Mouse (Mus musculus): ENCODE data around the gene Phactr2. TPM values are rescaled to one million over a fixed set of nuclear protein-coding genes. Genes with fewer than 3 reads are reported as not detected.
"Not testable (repeated sequence)": the region's sequence is repeated elsewhere in the genome, so short reads cannot be mapped to it uniquely, and the experiment has no call there.

Gene Phactr2
- polyA plus RNA-seq, 1 experiment, result 3.5 TPM

GRCm38 (mm10) chr10:13199234-13199633 is 275.0 kb downstream of the Phactr2 start:
- no peak overlapping the region for H3K27ac ChIP-seq (ENCODE audit: insufficient read depth, low read length)
- H3K36me3 ChIP-seq (ENCODE audit: control insufficient read depth, insufficient read depth, low read length), result no peaks in the 10 kb centered on the region
- H3K4me1 ChIP-seq (ENCODE audit: control insufficient read depth, insufficient read depth, insufficient read length), result no peaks in the 10 kb centered on the region
- H3K27me3 ChIP-seq (ENCODE audit: control insufficient read depth, insufficient read depth, low read length), result no peaks in the 10 kb centered on the region
- WGBS, result 44% methylated on average over 1 of the region's 1 CpGs
- H3K4me3 ChIP-seq (ENCODE audit: extremely low read depth, insufficient read depth, insufficient read length), result no peak overlapping the region
- no peak for DNase-seq (ENCODE audit: low read depth in 1 of 2, low spot score in 2 of 2)
- TF ChIP-seq CTCF (IDR thresholded peaks at IDR 0.05; ENCODE audit: extremely low read depth, insufficient read depth, insufficient read length, insufficient replicate concordance) (no peak), POLR2A (IDR thresholded peaks at IDR 0.05; ENCODE audit: low read depth, low read length) (no peak)

- WGBS, result 84% methylated on average over 8 of the region's 8 CpGs
- Histone ChIP-seq H3K4me1 (ENCODE audit: control insufficient read depth, insufficient read depth, insufficient read length) (peaks cover 3% of the 10 kb centered on the region; the same call in 1 of the 2 replicates), H3K4me3 (ENCODE audit: extremely low read depth, insufficient read depth, insufficient read length) (no peak overlapping the region), H3K27ac (ENCODE audit: insufficient read depth, low read length) (no peak overlapping the region), H3K36me3 (ENCODE audit: control insufficient read depth, insufficient read depth, low read length) (no peaks in the 10 kb centered on the region), H3K27me3 (ENCODE audit: control insufficient read depth, insufficient read depth, low read length) (no peaks in the 10 kb centered on the region)
- no peak for TF ChIP-seq CTCF (IDR thresholded peaks at IDR 0.05; ENCODE audit: extremely low read depth, insufficient read depth, insufficient read length, insufficient replicate concordance)
- TF ChIP-seq POLR2A (IDR thresholded peaks at IDR 0.05; ENCODE audit: low read depth, low read length), result no peak
- no peak for DNase-seq (ENCODE audit: low read depth in 1 of 2, low spot score in 2 of 2)
These were observed 277.2 kb downstream of the Phactr2 start for GRCm38 (mm10) chr10:13196872-13197507.

- H3K27ac ChIP-seq (ENCODE audit: insufficient read depth, low read length); H3K4me1 ChIP-seq (ENCODE audit: control insufficient read depth, insufficient read depth, insufficient read length); DNase-seq (ENCODE audit: low read depth in 1 of 2, low spot score in 2 of 2); H3K36me3 ChIP-seq (ENCODE audit: control insufficient read depth, insufficient read depth, low read length); H3K27me3 ChIP-seq (ENCODE audit: control insufficient read depth, insufficient read depth, low read length): not testable (repeated sequence)
- 86% methylated on average over 7 of the region's 7 CpGs for WGBS
- peak overlapping the region; percentile 82; the same call in 1 of the 2 replicates for H3K4me3 ChIP-seq (ENCODE audit: extremely low read depth, insufficient read depth, insufficient read length)
These were observed 280.7 kb downstream of the Phactr2 start for GRCm38 (mm10) chr10:13193496-13193895.

- no peaks in the 10 kb centered on the region for H3K27me3 ChIP-seq (ENCODE audit: control insufficient read depth, insufficient read depth, low read length)
- no peak for TF ChIP-seq CTCF (IDR thresholded peaks at IDR 0.05; ENCODE audit: extremely low read depth, insufficient read depth, insufficient read length, insufficient replicate concordance)
- TF ChIP-seq POLR2A (IDR thresholded peaks at IDR 0.05; ENCODE audit: low read depth, low read length), result no peak; the same call in 1 of the 2 replicates
- H3K27ac ChIP-seq (ENCODE audit: insufficient read depth, low read length), result peak within 1 kb of the TSS; percentile 98
- H3K4me1 ChIP-seq (ENCODE audit: control insufficient read depth, insufficient read depth, insufficient read length), result peaks cover 3% of the 10 kb centered on the region; the same call in 1 of the 2 replicates
- peak; percentile 89 to 94 for DNase-seq (ENCODE audit: low read depth in 1 of 2, low spot score in 2 of 2)
- peak within 1 kb of the TSS; percentile 82 for H3K4me3 ChIP-seq (ENCODE audit: extremely low read depth, insufficient read depth, insufficient read length)
- under 1% methylated on average over 43 of the region's 43 CpGs for WGBS
- peaks cover 10% of the 10 kb centered on the region for H3K36me3 ChIP-seq (ENCODE audit: control insufficient read depth, insufficient read depth, low read length)
These were observed 281.4 kb downstream of the Phactr2 start, which contains the start of gene Ltv1 for GRCm38 (mm10) chr10:13192731-13193351. Gene Ltv1, minus strand, starts transcription at chr10:13193168.

GRCm38 (mm10) chr10:13189881-13190280 is 284.3 kb downstream of the Phactr2 start:
- TF ChIP-seq CTCF (IDR thresholded peaks at IDR 0.05; ENCODE audit: extremely low read depth, insufficient read depth, insufficient read length, insufficient replicate concordance) (no peak), POLR2A (IDR thresholded peaks at IDR 0.05; ENCODE audit: low read depth, low read length) (no peak)
- peaks cover 11% of the 10 kb centered on the region for H3K36me3 ChIP-seq (ENCODE audit: control insufficient read depth, insufficient read depth, low read length)
- H3K4me3 ChIP-seq (ENCODE audit: extremely low read depth, insufficient read depth, insufficient read length), result no peak overlapping the region
- no peak overlapping the region for H3K27ac ChIP-seq (ENCODE audit: insufficient read depth, low read length)
- no peaks in the 10 kb centered on the region for H3K27me3 ChIP-seq (ENCODE audit: control insufficient read depth, insufficient read depth, low read length)
- H3K4me1 ChIP-seq (ENCODE audit: control insufficient read depth, insufficient read depth, insufficient read length), result peaks cover 5% of the 10 kb centered on the region
- no peak for DNase-seq (ENCODE audit: low read depth in 1 of 2, low spot score in 2 of 2)
- WGBS, result 96% methylated on average over 5 of the region's 5 CpGs

- peaks cover 19% of the 10 kb centered on the region for H3K36me3 ChIP-seq (ENCODE audit: control insufficient read depth, insufficient read depth, low read length)
- H3K4me3 ChIP-seq (ENCODE audit: extremely low read depth, insufficient read depth, insufficient read length), result no peak overlapping the region
- peaks cover 11% of the 10 kb centered on the region for H3K4me1 ChIP-seq (ENCODE audit: control insufficient read depth, insufficient read depth, insufficient read length)
- DNase-seq (ENCODE audit: low read depth in 1 of 2, low spot score in 2 of 2), result no peak
- H3K27me3 ChIP-seq (ENCODE audit: control insufficient read depth, insufficient read depth, low read length), result no peaks in the 10 kb centered on the region
- TF ChIP-seq POLR2A (IDR thresholded peaks at IDR 0.05; ENCODE audit: low read depth, low read length) (no peak), CTCF (IDR thresholded peaks at IDR 0.05; ENCODE audit: extremely low read depth, insufficient read depth, insufficient read length, insufficient replicate concordance) (no peak)
- no peak overlapping the region for H3K27ac ChIP-seq (ENCODE audit: insufficient read depth, low read length)
- WGBS, result 89% methylated on average over 3 of the region's 3 CpGs
These were observed 287.5 kb downstream of the Phactr2 start for GRCm38 (mm10) chr10:13186754-13187153.
